Mouse (Mus musculus) CH12.LX (cell line): Measurements from ENCODE around the gene Kcnma1.

Experiments
- CTCF ChIP-seq, 2 experiments: IDR thresholded peaks in 1 of 2; conservative IDR thresholded peaks in 1 of 2; 2 replicates each; pipeline ENCODE4 v1.5.1; 2011 to 2012; ENCODE audit warnings: low read depth in 2 of 2, low read length in 2 of 2, improper control_type of control experiment in 1 of 2, inconsistent platforms in 1 of 2, mild to moderate bottlenecking in 1 of 2, moderate library complexity in 1 of 2
- EP300 ChIP-seq: IDR thresholded peaks from 2 replicates; pipeline ENCODE4 v1.6.1; 2011; ENCODE audit warnings: low read length, improper control_type of control experiment
- HCFC1 ChIP-seq: IDR thresholded peaks from 2 replicates; pipeline ENCODE4 v1.6.1; 2012; ENCODE audit warnings: low read depth, mild to moderate bottlenecking, inconsistent platforms, low read length, improper control_type of control experiment
- MAFK ChIP-seq: IDR thresholded peaks from 2 replicates; pipeline ENCODE4 v1.6.1; 2011; ENCODE audit warnings: low read length, improper control_type of control experiment; ENCODE audit not compliant: insufficient replicate concordance
- MXI1 ChIP-seq: IDR thresholded peaks from 2 replicates; pipeline ENCODE4 v1.6.1; 2011; ENCODE audit warnings: mild to moderate bottlenecking, low read depth, low read length, improper control_type of control experiment
- PAX5 ChIP-seq: IDR thresholded peaks from 2 replicates; pipeline ENCODE4 v1.6.1; 2012; ENCODE audit warnings: low read length, inconsistent platforms, mixed read lengths
- POLR2A ChIP-seq: IDR thresholded peaks from 2 replicates; pipeline ENCODE4 v1.6.1; 2011; ENCODE audit warnings: low read depth, mild to moderate bottlenecking, improper control_type of control experiment, low read length
- SIN3A ChIP-seq: IDR thresholded peaks from 2 replicates; pipeline ENCODE4 v1.6.1; 2012; ENCODE audit warnings: low read length, improper control_type of control experiment, inconsistent platforms
- USF1 ChIP-seq: IDR thresholded peaks from 2 replicates; pipeline ENCODE4 v1.6.1; 2014; ENCODE audit warnings: low read depth, mild to moderate bottlenecking, inconsistent platforms, low read length, improper control_type of control experiment
- ZMIZ1 ChIP-seq: IDR thresholded peaks from 2 replicates; pipeline ENCODE4 v1.6.1; 2012; ENCODE audit warnings: low read depth, mild to moderate bottlenecking, inconsistent platforms, low read length, improper control_type of control experiment

DNA sequence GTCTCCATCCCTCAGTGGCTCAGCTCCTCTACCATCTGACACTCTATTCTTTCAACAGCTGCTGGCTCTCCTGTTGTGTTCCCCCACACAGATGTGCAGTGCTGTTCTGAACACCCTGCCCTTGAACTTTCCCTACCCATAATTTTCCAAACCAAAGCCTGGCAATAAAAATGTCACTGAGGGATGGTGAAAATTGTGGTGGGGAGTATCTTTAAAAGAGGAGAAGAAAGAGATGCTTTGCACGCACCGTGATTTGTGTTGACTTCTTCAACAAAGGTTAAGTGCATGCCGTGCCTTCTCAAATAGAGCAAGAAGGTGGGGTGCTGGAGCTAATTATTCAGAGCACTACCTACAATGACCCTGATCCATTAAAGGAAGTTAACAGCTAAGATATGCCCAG is 371.1 kb downstream of the Kcnma1 start:
- no peak for TF ChIP-seq EP300
- no peak for TF ChIP-seq HCFC1
- no peak for TF ChIP-seq POLR2A
- TF ChIP-seq ZMIZ1 = no peak
- no peak for TF ChIP-seq PAX5
- no peak for TF ChIP-seq SIN3A
- TF ChIP-seq MAFK = no peak
- TF ChIP-seq USF1 = no peak
- TF ChIP-seq CTCF (conservative IDR thresholded peaks at IDR 0.05 in 1 of 2, IDR thresholded peaks at IDR 0.05 in 1 of 2; ENCODE audit: low read depth in 2 of 2, low read length in 2 of 2) = no peak
- no peak for TF ChIP-seq MXI1
